Mouse (Mus musculus) embryonic facial prominence, embryonic 10.5 days (tissue): ENCODE results near the gene Tifab. TPM values are rescaled to one million over a fixed set of nuclear protein-coding genes. Genes with fewer than 3 reads are reported as not detected.

Experiments used
- DNase-seq: peaks from one replicate; pipeline ENCODE4 v3.0.0-alpha.2; 2017; ENCODE audit warnings: low spot score
- H3K27ac ChIP-seq: fragments of 300-500 bp; sonication (generic); replicated peaks from 2 replicates; pipeline ENCODE4 v1.5.1; 2016; ENCODE audit warnings: mild to moderate bottlenecking
- H3K27me3 ChIP-seq: fragments of 300-500 bp; sonication (generic); replicated peaks from 2 replicates; pipeline ENCODE4 v1.6.1; 2016; ENCODE audit warnings: low read depth, mild to moderate bottlenecking; ENCODE audit not compliant: poor library complexity, severe bottlenecking
- H3K36me3 ChIP-seq: fragments of 300-500 bp; sonication (generic); replicated peaks from 2 replicates; pipeline ENCODE4 v1.6.1; 2016; ENCODE audit warnings: mild to moderate bottlenecking, moderate library complexity
- H3K4me1 ChIP-seq: fragments of 300-500 bp; sonication (generic); 2 replicates; pipeline ENCODE4 v1.6.1; 2016
- H3K4me3 ChIP-seq: fragments of 300-500 bp; sonication (generic); 2 replicates; pipeline ENCODE4 v1.5.1; 2016; ENCODE audit warnings: mild to moderate bottlenecking, moderate library complexity
- H3K9me3 ChIP-seq: fragments of 300-500 bp; sonication (generic); 2 replicates; pipeline ENCODE4 v1.6.1; 2016; ENCODE audit warnings: mild to moderate bottlenecking
- WGBS: fragments of 180-500 bp; shearing (Covaris S2); methylation state at CpG from one replicate; pipeline ENCODE4 v1.1.7; 2016; 5-methylcytosine and 5-hydroxymethylcytosine counted together
- polyA plus RNA-seq: library from polyadenylated mRNA; unstranded; fragments of >200 nt; fragmentation: Nextera tagmentation; extraction: Ambion mirVana; gene quantifications from 2 replicates; pipeline ENCODE4 v1.2.1, GENCODE M21; 2016

Tifab gene
- polyA plus RNA-seq, 1 experiment from 2014 or later: 1.5 TPM

DNA sequence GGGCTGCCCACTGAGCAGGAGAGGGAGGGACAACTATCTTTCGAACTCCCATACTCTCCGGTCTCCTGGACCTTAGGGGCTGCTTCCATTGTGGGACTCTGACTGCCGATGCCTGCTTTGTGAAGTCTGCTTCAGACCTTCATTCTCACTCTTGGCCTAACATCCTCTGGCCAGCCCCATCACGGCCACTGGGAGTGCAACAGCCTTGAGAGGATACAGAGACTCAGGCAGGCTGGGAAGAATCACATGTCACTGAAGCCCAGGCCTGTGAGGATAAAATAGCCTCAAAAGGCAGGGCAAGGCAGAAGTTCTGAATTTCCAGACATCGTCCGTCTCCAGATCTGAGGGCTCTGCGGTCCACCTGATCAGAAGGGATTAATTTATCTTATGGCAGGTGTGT is 6.6 kb downstream of the Tifab start:
- no peaks in the 10 kb centered on the region for H3K36me3 ChIP-seq
- H3K27me3 ChIP-seq: peaks cover 39% of the 10 kb centered on the region; the same call in 1 of the 2 replicates
- peaks cover 72% of the 10 kb centered on the region for H3K4me1 ChIP-seq
- no peak for DNase-seq
- 0 out of 2 replicates have a peak overlapping the region, but pooled peaks have one; percentile 27 for H3K27ac ChIP-seq
- no peaks in the 10 kb centered on the region for H3K9me3 ChIP-seq
- WGBS: 87% methylated on average over 7 of the region's 7 CpGs
- H3K4me3 ChIP-seq: no peak overlapping the region

DNA sequence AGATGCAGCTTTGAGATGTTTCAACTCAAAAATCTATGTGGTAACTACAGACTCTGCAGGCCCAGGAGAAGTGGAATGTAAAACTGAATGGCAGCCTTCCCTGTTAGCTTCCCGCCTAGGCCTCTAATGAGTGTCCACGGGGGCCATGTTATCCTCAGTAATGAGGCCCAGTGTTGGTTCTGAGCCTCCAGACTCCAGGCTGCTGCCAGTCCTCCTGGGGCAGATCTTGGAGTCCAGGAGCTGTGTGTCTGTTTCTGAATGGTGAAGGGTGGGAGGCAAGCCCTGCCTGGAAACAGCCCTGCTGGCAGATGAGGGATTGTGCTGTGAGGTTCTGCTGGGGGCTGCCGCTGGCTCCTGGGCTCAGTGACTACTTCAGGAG is 10.3 kb downstream of the Tifab start:
- H3K36me3 ChIP-seq: no peaks in the 10 kb centered on the region
- DNase-seq: no peak
- peaks cover 26% of the 10 kb centered on the region; the same call in 1 of the 2 replicates for H3K27me3 ChIP-seq
- no peaks in the 10 kb centered on the region for H3K9me3 ChIP-seq
- no peak overlapping the region for H3K4me3 ChIP-seq
- 67% methylated on average over 3 of the region's 3 CpGs for WGBS
- peaks cover 71% of the 10 kb centered on the region for H3K4me1 ChIP-seq
- H3K27ac ChIP-seq: peak overlapping the region; percentile 80

DNA sequence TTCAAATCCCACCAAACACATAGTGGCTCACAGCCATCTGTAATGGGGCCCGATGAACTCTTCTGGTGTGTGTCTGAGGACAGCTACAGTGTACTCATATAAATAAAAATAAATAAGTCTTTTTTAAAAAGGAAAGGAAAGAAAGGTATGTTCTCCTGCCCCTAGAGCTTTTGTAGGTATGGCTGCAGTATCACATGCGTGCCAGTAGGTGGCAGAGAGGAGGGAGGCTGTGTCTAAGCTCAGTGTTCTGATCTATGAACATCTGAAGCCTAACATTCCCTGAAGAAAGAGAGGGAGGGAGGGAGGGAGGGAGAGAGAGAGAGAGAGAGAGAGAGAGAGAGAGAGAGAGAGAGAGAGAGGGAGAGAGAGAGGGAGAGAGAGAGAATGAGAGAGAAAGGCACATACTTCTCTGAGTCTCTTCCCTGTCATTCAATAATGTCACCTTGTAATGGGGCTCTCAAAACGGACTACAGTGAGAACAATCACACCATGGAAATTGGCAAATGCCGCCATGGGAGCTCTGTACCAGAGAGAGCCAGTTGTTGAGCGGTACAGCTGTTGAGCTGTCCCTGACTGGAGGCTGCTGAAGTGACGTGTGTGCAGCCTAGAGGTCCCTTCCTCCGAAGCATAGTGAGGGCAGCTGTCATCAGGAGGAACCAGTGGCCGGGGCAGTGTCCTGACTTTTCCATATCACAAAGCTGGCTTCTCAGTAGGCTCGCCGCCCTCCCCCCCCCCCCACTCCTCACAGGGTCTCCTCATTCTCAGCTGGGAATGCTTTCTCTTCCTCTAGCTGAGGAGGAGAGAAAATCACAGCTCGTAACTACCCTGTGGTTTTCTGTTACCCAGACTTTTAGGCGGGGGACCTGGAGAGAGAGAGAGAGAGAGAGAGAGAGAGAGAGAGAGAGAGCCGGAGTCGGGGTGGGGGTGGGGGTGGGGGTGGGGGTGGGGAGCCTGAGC is 11.0 kb downstream of the Tifab start:
- 0 out of 2 replicates have a peak overlapping the region, but pooled peaks have one; percentile 5 for H3K4me3 ChIP-seq
- WGBS: 33% methylated on average over 14 of the region's 14 CpGs
- no peaks in the 10 kb centered on the region for H3K9me3 ChIP-seq
- H3K27ac ChIP-seq: peak overlapping the region; percentile 80
- no peaks in the 10 kb centered on the region for H3K36me3 ChIP-seq
- DNase-seq: no peak
- peaks cover 69% of the 10 kb centered on the region for H3K4me1 ChIP-seq
- peaks cover 23% of the 10 kb centered on the region; the same call in 1 of the 2 replicates for H3K27me3 ChIP-seq

DNA sequence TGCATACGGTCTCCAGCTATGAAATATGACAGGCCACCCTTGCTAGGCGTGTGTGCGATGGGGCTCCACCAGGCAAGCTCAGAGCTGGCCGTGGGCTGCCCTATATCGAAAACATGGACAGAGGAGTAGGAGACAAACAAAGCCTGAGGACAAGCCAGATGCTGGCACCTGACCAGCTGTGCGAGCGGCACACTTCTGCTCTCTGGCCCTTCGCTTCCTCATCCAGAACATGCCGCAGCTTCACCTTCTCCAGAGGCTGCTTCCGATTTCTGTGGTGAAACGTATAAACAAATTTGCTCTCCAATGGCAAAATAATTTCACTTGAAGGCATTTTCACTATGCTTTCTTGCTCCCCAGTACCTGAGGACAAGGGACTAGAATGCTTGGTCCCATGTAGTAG is 13.1 kb downstream of the Tifab start:
- H3K4me1 ChIP-seq: peaks cover 57% of the 10 kb centered on the region
- 93% methylated on average over 11 of the region's 11 CpGs for WGBS

DNA sequence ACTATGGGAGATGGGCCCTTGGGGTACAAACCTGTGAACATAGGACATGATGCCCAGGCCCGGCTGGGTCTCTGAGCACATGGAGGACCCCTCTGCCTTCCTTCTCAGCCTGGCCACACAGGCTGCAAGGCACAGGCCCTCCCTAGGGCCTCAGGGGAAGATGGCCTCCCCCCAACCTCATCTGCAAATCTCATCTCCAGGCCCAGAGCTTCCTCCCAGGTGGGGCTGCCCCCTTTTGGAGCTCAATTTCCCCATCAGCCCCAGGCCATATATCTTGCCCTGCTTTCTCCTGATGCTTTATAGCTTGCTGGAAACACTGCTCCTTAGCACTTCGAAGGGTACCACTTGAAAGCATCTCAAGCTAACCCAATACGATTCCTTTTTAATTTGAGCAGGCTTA is 14.3 kb downstream of the Tifab start:
- Histone ChIP-seq H3K4me3 (no peak overlapping the region), H3K27me3 (0 out of 2 replicates have a peak, but pooled peaks cover 9% of the 10 kb centered on the region), H3K36me3 (no peaks in the 10 kb centered on the region), H3K4me1 (peaks cover 58% of the 10 kb centered on the region), H3K27ac (peak overlapping the region; percentile 75), H3K9me3 (no peaks in the 10 kb centered on the region)
- DNase-seq: no peak
- WGBS: 79% methylated on average over 3 of the region's 3 CpGs

More for the DNA sequence above, 13.1 kb downstream of the Tifab start:
- Histone ChIP-seq H3K27me3 (0 out of 2 replicates have a peak, but pooled peaks cover 9% of the 10 kb centered on the region), H3K9me3 (no peaks in the 10 kb centered on the region), H3K36me3 (no peaks in the 10 kb centered on the region), H3K27ac (no peak overlapping the region; the same call in 1 of the 2 replicates), H3K4me3 (no peak overlapping the region)
- no peak for DNase-seq

DNA sequence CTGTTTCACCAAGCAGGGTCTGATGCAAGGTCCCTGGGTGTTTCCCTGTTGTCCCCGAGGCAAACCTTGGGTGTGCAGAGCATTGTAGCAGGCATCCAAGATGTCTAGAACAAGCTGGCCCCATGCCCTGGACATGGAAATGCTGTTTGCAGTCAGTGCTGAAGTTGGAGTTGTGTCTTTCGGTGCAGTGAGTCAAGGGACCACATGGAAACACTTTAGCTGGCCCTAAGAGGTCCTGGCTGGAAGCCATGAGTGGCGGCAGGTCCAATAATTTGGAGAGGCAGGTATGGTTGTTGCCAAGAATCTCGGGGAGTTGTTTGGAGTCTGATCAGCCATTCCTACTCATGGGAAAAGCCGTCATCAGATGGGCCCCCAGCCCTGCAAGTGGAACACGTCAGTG is 14.9 kb downstream of the Tifab start:
- Histone ChIP-seq H3K36me3 (no peaks in the 10 kb centered on the region), H3K4me3 (no peak overlapping the region), H3K27me3 (0 out of 2 replicates have a peak, but pooled peaks cover 14% of the 10 kb centered on the region), H3K9me3 (no peaks in the 10 kb centered on the region), H3K4me1 (peaks cover 61% of the 10 kb centered on the region), H3K27ac (0 out of 2 replicates have a peak overlapping the region, but pooled peaks have one; percentile 32)
- 71% methylated on average over 6 of the region's 6 CpGs for WGBS
- no peak for DNase-seq

DNA sequence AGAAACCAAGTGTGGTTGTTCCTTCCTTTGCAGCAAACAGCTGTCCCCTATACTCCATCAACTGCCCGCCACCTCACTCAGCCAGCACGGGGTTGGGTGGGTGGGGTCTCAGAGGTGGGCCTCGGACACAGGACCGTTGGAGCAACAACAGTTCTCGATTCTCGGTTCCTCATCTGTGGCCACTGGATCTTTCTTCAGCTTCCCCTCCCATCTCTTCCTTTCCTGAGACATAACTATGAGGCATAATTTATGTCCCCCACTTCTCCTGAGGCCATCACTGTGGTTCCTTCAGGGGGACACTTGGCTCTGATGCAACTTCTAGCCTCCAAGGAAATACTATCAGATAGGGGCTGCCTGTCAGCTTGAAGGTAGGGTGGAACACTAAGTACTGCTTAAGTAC is 15.8 kb downstream of the Tifab start:
- Histone ChIP-seq H3K4me1 (peaks cover 61% of the 10 kb centered on the region), H3K9me3 (no peaks in the 10 kb centered on the region), H3K27me3 (0 out of 2 replicates have a peak, but pooled peaks cover 12% of the 10 kb centered on the region), H3K27ac (no peak overlapping the region), H3K4me3 (no peak overlapping the region), H3K36me3 (no peaks in the 10 kb centered on the region)
- DNase-seq: no peak
- WGBS: 89% methylated on average over 6 of the region's 6 CpGs

DNA sequence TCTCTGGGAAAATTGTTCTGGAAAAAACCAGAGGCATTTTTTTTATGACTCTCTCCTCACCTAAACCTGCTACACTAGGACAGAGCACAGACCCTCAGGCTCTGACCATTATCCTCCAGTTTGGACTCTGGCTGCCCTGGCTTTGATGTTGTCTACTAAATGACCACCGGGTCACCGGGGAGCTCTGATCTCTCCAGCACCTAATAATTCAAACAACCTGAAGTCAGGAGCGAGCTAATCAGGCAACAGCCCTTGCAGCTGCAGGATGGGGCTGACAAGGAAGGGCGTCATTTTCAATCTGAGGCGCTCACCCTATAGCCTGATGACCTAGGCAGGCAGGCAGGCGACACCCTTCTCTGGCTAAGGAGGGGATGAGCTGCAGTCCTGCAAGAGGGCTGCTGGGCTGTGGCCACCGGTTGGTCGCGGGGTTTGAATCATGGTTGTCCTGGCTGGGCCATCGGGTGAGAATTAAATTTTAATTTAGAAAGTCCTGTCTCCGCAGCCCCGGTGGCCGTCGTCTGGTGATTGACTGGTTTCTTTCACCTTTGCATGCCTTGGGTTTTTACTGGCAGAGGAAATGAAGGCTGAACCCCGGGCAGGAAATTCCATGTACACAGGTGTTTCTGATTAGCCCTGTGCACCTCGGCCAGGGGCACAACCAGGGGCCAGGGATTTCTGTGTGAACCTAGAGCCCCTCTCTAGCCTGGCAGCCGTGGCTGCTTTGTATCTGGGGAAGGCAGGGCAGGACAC is 18.9 kb downstream of the Tifab start:
- 22% methylated on average over 17 of the region's 17 CpGs for WGBS
- Histone ChIP-seq H3K27ac (peak overlapping the region; percentile 75), H3K4me1 (peaks cover 71% of the 10 kb centered on the region)

DNA sequence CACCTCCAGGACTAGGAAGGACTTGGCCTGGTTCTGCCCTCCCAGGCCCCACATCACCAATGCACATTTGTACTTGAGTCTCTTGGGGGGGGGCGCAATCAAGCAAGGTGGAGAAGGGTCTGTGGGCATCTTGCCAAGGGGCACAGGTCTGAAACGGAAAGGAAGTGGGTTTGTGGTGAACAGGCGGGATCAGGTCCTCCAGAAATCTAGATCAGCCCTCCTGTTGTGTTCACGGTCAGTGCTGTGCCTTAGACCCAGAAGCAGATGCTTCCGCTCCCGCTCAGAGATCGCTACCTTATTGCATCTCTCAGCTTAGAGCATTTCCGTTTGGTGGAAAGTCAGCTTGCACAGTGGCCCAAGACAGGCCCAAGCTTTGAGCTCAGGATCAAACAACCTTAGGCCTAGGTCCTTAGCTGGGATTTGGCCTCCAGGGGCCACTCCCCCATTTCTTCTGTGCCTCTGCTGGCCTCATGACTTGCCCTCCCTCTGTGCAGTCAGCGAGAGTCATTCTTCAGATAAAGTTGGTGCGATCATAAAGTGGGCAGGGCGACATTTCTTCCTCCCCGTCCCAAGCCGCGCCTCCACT is 19.6 kb downstream of the Tifab start:
- Histone ChIP-seq H3K9me3 (no peaks in the 10 kb centered on the region), H3K27me3 (0 out of 2 replicates have a peak, but pooled peaks cover 9% of the 10 kb centered on the region), H3K4me1 (peaks cover 65% of the 10 kb centered on the region), H3K36me3 (no peaks in the 10 kb centered on the region), H3K4me3 (no peak overlapping the region), H3K27ac (peak overlapping the region; percentile 75)
- peak; percentile 52 for DNase-seq
- 50% methylated on average over 14 of the region's 14 CpGs for WGBS

More for the DNA sequence above, 18.9 kb downstream of the Tifab start:
- H3K27me3 ChIP-seq: 0 out of 2 replicates have a peak, but pooled peaks cover 9% of the 10 kb centered on the region
- H3K36me3 ChIP-seq: no peaks in the 10 kb centered on the region
- DNase-seq: peak; percentile 83
- H3K9me3 ChIP-seq: no peaks in the 10 kb centered on the region
- H3K4me3 ChIP-seq: peak overlapping the region; percentile 35

DNA sequence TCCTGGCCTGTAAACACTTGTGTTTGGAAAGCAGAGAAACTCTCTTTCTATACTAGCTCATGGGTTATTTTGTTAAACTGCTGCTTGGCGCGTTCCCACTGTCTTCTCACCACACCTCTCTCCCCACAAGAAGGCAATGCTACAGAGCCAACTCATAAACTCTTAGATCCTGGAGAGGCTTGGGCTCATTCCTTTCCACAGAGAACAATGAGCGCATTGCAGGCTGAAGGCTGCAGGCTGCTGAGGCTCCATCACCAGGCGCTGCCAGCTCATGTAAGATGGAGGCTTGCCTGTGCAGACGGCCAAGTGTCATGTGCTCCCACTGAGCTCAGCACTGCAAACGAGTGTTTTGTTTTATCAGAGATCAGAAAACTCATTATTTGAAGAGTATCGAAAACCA is 23.0 kb downstream of the Tifab start:
- Histone ChIP-seq H3K9me3 (no peaks in the 10 kb centered on the region), H3K36me3 (no peaks in the 10 kb centered on the region), H3K4me1 (peaks cover 63% of the 10 kb centered on the region), H3K27ac (peak overlapping the region; percentile 68; the same call in 1 of the 2 replicates), H3K27me3 (peaks cover 16% of the 10 kb centered on the region), H3K4me3 (no peak overlapping the region)
- 67% methylated on average over 7 of the region's 7 CpGs for WGBS
- DNase-seq: no peak

DNA sequence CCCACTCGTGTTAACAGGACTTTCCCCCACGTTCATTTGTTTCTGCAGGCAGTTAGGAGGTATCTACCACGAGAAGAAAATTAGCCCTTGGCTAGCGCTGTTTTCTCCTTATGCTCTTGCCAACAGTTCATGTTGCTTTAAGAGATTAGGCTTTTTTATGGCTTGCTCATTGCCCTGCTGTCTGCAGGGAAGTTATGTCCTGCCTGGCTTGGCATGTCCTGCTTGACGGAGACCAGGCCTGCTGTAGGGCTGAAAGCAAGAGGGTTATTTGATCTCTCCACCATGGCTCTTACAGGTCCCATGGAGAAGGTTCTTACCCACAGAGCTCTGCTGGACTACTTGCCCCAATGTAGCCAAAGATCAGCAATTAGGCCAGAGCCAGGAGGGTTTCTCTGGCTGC is 23.6 kb downstream of the Tifab start:
- Histone ChIP-seq H3K4me3 (no peak overlapping the region), H3K36me3 (no peaks in the 10 kb centered on the region), H3K27ac (no peak overlapping the region), H3K4me1 (peaks cover 57% of the 10 kb centered on the region), H3K9me3 (no peaks in the 10 kb centered on the region), H3K27me3 (peaks cover 16% of the 10 kb centered on the region)
- no peak for DNase-seq
- 73% methylated on average over 5 of the region's 5 CpGs for WGBS
